In the genomic region with DNA sequence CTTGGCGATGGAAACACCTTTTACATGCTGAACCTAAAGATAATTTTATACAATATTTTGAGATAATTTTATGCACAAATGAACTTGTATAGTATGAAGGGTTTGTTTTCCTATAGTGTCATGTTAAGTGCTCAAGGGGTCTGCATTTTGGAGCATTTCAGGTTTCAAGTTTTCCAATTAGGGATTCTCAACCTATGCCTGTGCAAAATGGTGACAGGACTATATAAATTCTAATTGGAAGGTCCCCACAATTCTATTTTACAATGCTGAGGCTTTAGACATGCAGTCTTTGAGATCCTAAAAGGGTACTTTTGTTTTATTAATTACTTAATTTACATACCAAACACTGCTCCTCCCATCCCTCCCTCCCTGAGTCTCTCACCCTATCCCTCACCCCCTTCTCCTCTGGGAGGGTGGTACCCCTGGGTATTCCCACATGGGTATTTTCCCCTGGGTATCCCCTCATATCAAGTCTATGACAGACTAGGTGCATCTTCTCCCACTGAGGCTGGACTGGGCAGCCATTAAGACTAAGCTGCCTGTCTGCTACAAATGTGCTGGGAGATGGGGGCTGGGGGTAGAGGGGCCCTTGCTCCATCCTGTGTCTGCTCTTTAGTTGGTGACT, we compare ENCODE assay signal across 25 mouse cellular contexts. TPM values are rescaled to one million over a fixed set of nuclear protein-coding genes. Genes with fewer than 3 reads are reported as not detected.
DNase-seq lines count a peak whose midpoint lies in the region; ATAC-seq and TF ChIP-seq lines count a peak whose summit lies in the region.
"Had no signal": no experiment of that assay in that cellular context is flagged by ENCODE, and none has a peak within 500 bp of the region (broad histone marks: within the 10 kb centered on the region; RNA-seq: fewer than 3 reads in every experiment).

No protein-coding gene starts in this region.

- H3K27ac ChIP-seq in gastrocnemius, adult 2 months: 0 out of 2 replicates have a peak overlapping the region, but pooled peaks have one; percentile 3
- no peak overlapping the region for H3K27ac ChIP-seq in forebrain, embryonic 15.5 days (replicated peaks)
- H3K27ac ChIP-seq: embryonic facial prominence, embryonic 12.5 days; embryonic facial prominence, embryonic 15.5 days; heart, adult 2 months; heart, embryonic 10.5 days; heart, embryonic 13.5 days; hindbrain, embryonic 13.5 days; intestine, embryonic 15.5 days had no signal

- H3K9ac ChIP-seq in forebrain, embryonic 15.5 days (replicated peaks): no peak overlapping the region
- H3K9ac ChIP-seq: embryonic facial prominence, embryonic 12.5 days; embryonic facial prominence, embryonic 15.5 days; heart, embryonic 13.5 days; hindbrain, embryonic 13.5 days; intestine, embryonic 15.5 days had no signal

- H3K9me3 ChIP-seq in forebrain, embryonic 15.5 days: no peaks in the 10 kb centered on the region
- H3K9me3 ChIP-seq: embryonic facial prominence, embryonic 12.5 days; embryonic facial prominence, embryonic 15.5 days; heart, embryonic 10.5 days; heart, embryonic 13.5 days; hindbrain, embryonic 13.5 days; intestine, embryonic 15.5 days had no signal

- DNase-seq in gastrocnemius, adult 2 months: no peak
- DNase-seq in gastrocnemius, adult 18-20 months (ENCODE audit: low spot score): no peak
- peak; percentile 21 for DNase-seq in ES-CJ7 (ENCODE audit: low read depth, low spot score)
- peak; percentile 17 for DNase-seq in brain, embryonic 14.5 days (ENCODE audit: low read depth)
- no peak for DNase-seq in kidney, adult 11 months
- no peak for DNase-seq in retina, embryonic 14.5 days (ENCODE audit: low spot score)
- DNase-seq: adrenal gland, adult 8-10 months; adrenal gland, postnatal 25 days; cerebellum, adult 18-20 months; cerebellum, adult 9-10 months; cerebellum, postnatal 14 days; gastrocnemius, postnatal 25 days; heart, adult 2 months; kidney, adult 18-20 months; kidney, adult 9 months had no signal

- no peak for TF ChIP-seq CTCF in gastrocnemius, adult 2 months (IDR thresholded peaks at IDR 0.05)
- no peak for TF ChIP-seq CTCF in brain, embryonic 14.5 days (IDR thresholded peaks at IDR 0.05; ENCODE audit: borderline replicate concordance, extremely low read depth, insufficient read depth, insufficient read length)

- no peak overlapping the region for H3K4me3 ChIP-seq in gastrocnemius, adult 2 months
- H3K4me3 ChIP-seq in forebrain, embryonic 15.5 days: no peak overlapping the region
- H3K4me3 ChIP-seq: embryonic facial prominence, embryonic 12.5 days; embryonic facial prominence, embryonic 15.5 days; heart, adult 2 months; heart, embryonic 10.5 days; heart, embryonic 13.5 days; hindbrain, embryonic 13.5 days; intestine, embryonic 15.5 days had no signal

- no peaks in the 10 kb centered on the region for H3K36me3 ChIP-seq in forebrain, embryonic 15.5 days
- H3K36me3 ChIP-seq: hindbrain, embryonic 13.5 days had no signal

- no peak for TF ChIP-seq POLR2A in brain, embryonic 14.5 days (IDR thresholded peaks at IDR 0.05; ENCODE audit: borderline replicate concordance, extremely low read depth, insufficient read depth, insufficient read length, poor library complexity, severe bottlenecking)

- no peaks in the 10 kb centered on the region; the same call in 1 of the 2 replicates for H3K4me1 ChIP-seq in forebrain, embryonic 15.5 days
- H3K4me1 ChIP-seq: embryonic facial prominence, embryonic 15.5 days; hindbrain, embryonic 13.5 days had no signal

- H3K27me3 ChIP-seq in forebrain, embryonic 15.5 days: no peaks in the 10 kb centered on the region
- H3K27me3 ChIP-seq: embryonic facial prominence, embryonic 12.5 days; embryonic facial prominence, embryonic 15.5 days; heart, embryonic 13.5 days; hindbrain, embryonic 13.5 days; intestine, embryonic 15.5 days had no signal

- WGBS in forebrain, embryonic 15.5 days: 56% methylated on average over 1 of the region's 1 CpGs

- intact Hi-C loops in gastrocnemius, adult 2 months (cut with DNase I): loop anchor here (5.0 kb wide), 2 partner anchors 179 to 334 kb away; no protein-coding TSS in a partner anchor

- peak; percentile 60; the same call in 1 of the 2 replicates for ATAC-seq in forebrain, embryonic 15.5 days (replicated peaks)
- ATAC-seq: activated CD4-positive, CD25-positive, alpha-beta regulatory T cell, adult 4 months; CD4-positive, CD25-positive, alpha-beta regulatory T cell, adult 4 months; hindbrain, embryonic 16.5 days; intestine, embryonic 15.5 days had no signal

- no peak overlapping the region for H3K4me2 ChIP-seq in forebrain, embryonic 15.5 days (replicated peaks)
- H3K4me2 ChIP-seq: embryonic facial prominence, embryonic 12.5 days; embryonic facial prominence, embryonic 15.5 days; heart, embryonic 13.5 days; hindbrain, embryonic 13.5 days; intestine, embryonic 15.5 days had no signal

RNA-seq across cellular contexts. Expression of a gene that starts 30.8 kb away (rescaled TPM):
- 10 to 100 TPM; 33.0 to 44.0 TPM for total RNA-seq in gastrocnemius, adult 2 months (2021)
- 10 to 100 TPM; 34.1 to 36.0 TPM for total RNA-seq in gastrocnemius, adult 18-20 months (2021)
- 5.5 and 10.1 TPM in 2 replicates for polyA plus RNA-seq in brain, embryonic 14.5 days (2012; rRNA removed)
- polyA plus RNA-seq in forebrain, embryonic 15.5 days (2015; fragmentation: Nextera tagmentation; extraction: Ambion mirVana): 41.8 and 42.6 TPM in 2 replicates

Comparison
In these comparisons a context has a peak if more than half of its experiments do, and no peak if none do; other contexts are left out.
1. DNase-seq: peak in ES-CJ7 (single experiment) and brain, embryonic 14.5 days (single experiment); none in gastrocnemius, adult 2 months (single experiment), gastrocnemius, adult 18-20 months (single experiment), kidney, adult 11 months (single experiment) and retina, embryonic 14.5 days (single experiment).